Mouse (Mus musculus) embryo, embryonic 10.5 days (tissue): ENCODE measurements at regions not wholly inside any gene's neighbourhood (a gene's known extent, or its start where the extent isn't known, plus 50 kb on each side); places are given as distances from the start of the nearest gene placed in this dataset.

Experiments
- DNase-seq: peaks from one replicate; pipeline ENCODE4 v3.0.0-alpha.2; 2015; ENCODE audit warnings: low spot score

GRCm38 (mm10) chr9:117967080-117967479, 73.2 kb upstream of the Azi2 start:
- no peak for DNase-seq

- peak; percentile 64 for DNase-seq
Measured at GRCm38 (mm10) chr9:117966326-117966989, 73.8 kb upstream of the Azi2 start.

DNA sequence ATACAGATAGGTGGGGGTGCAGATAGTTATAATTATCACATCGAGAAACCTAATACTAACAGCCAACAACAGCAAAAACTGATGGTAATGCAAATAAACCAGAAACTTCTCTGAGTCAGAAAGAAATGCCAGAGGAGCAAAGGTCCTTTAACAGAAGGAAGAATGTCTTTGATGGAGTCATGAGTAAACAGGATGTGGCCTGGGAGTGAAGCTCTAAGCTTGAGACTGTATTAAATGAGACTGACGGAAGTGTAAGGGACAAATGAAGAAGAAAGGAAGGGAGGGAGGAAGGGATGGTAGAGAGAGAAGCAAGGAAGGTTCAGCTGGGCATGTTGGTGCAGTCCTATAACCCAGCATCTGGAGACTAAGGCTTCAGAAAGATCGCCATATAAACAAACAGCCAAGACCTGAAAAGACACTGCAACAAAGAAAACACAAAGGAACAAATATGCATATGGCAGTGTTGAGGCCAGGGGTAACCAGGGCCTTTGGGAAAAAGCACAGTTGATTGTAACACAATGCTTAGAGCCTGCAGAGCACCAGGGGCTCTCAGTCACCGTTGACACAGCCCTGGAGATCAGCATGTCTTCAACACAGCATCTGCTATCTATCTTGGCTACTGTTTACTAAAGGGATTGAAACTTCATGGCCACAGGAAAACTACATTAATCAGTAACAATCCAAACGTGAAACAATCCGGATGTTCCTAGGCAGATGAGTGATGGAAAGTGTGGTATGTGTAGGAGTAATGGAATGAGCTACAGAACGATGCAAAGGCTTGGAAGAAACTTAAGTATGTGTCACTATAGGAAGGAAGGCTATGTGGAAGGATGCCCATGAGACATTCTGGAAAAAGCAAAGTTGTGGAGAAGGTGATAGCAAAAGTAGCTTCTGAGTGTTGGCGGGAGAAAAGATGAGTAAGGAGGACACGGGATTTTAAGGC, 77.9 kb upstream of the Azi2 start:
- DNase-seq, result peak; percentile 13

DNA sequence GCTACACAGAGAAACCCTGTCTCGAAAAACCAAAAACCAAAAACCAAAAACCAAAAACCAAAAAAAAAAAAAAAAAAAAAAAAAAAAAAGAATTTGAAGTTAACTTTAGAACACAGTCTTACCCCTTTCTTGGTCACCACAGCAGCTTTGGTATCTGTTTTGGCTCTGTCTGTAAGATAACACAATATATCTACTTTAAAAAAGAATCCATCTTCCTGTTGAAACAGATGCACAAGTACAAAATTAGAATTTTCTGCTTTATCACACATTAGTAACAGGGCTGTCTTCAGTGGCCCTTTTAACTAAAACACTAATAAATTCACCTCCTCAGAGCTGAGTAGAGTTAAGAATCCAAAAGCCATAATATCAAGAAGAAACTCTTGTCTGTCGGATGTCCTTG, 80.5 kb upstream of the Azi2 start:
- DNase-seq, result no peak

- no peak for DNase-seq
Measured at GRCm38 (mm10) chr9:117957195-117957594, 83.1 kb upstream of the Azi2 start.

DNA sequence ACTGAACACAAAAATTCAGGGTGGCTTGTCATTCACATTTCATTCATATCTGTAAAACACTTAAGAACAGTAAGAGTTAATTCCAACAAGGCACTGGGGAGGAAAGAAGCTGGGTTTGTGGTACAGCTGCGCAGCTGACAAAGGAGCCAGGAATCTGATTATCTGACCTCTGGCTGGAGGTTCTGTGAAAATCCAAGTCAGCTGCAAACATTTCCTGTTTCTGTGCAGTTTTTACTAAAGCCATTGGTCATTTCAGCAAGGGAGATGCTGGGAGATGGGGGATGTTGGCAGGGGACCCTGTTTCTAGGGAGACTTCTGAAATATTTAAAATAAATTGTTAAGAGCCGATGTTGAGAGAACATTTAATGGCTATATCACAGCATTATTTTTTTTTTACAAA, 83.6 kb upstream of the Azi2 start:
- DNase-seq, result peak; percentile 33

DNA sequence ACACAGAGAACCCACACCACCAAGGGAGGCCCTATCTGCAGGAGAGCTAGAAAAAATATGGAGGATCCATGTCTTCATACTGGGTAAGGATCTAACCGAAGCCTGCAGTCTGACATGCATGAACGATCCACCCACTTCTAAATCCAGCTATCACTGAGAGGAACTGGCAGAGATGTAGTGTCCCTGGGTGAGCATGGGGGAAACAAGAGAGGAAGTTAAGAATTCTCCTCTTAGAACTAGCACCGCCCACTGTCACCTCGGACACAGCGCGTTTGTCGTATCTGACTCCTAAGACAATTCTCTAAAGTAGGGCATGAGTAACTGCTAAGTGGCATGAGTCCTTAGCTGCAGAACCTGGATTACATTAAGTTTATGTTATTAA, 112.8 kb upstream of the Azi2 start:
- no peak for DNase-seq

DNA sequence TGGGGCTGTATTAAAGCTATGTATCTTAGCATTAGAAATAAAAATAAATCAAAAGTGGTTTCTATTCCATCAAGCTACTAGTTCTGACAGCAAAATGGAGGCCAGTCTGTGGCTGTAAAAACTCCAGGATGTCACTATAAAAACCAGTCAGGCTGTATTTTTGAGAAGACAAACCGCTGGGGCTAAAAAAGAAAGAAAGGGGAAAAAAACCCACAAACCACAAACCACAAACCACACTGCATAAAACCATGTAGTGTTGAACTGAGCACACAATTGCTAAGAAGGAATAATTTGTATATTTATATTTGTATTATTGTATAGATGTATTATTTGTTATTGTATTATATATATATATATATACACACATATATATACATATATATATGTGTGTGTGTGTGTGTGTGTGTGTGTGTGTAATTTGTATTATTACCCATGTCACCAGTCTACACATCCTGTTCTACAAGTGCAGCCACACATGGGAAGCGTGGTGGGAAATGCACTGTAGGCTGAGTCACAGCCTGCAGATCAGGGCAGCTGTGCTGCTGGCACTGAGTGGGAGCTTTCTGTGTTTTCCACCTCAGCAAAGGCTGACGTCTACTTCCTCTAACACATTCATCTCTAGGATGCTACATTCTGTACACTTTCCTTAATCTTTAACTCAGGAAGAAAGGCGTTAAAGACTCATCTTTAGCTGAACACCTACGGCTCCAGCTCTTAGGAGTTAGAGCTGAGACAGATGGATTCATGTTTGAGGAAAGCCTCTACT, 113.4 kb upstream of the Azi2 start:
- no peak for DNase-seq

GRCm38 (mm10) chr9:117922992-117923391, 117.3 kb upstream of the Azi2 start:
- DNase-seq, result no peak

DNA sequence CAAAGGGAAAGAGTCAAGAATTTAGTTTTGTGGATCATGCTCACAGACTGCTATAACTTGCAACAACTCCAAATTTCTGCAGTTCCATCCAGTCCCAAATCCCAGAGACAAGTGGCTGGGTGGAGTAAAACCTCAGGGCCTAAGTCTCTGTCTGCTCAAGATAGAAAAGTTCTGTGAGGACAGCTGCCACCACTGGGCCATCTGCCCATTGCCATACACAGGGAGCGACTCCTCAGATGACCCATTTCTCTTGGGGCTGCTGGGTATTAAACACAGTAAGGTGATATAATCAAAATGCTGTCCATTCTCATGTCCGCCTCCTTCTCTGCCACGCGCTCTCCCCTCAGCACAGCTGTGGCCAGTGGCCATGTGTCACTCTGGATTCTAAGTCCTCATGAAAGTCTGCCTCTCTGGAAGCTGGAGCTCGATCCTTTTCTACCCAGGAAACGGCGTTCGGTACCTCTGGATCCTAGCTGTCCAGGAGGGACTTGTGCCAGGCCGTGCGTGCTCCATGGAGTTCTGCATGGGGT, 132.3 kb upstream of the Azi2 start:
- DNase-seq, result no peak

DNA sequence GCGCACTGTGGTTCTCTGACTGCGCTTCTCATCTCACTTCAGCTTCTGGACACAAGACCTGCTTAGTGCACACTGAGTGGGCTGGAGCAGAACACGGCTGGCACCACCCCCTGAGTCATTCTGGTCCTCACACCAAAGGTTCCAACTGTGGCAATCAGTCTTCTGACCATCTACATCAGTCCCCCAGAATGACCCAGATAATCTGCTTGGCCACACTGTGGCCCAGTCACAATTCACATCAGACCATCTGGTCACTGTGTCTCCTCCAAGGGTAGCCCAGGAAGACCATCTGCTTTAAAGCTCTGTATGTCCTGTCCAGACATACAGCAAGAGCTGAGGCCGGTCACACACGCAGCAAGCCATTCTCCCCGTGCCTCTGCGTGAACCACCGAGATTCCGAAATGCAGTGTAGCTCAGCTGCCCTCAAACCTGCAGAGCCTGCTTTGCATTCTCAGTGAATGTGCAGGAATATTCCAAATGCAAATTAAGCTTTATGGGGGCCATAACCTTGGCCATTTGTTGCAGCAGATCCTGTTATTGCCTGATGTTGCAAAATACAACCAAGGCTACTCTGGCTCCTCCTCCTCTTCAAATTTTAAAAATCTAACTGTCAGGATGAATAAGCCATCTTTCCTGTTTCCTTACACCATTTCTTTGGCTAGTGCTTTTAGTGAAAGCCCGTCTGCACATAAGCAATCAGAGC, 135.1 kb upstream of the Azi2 start:
- no peak for DNase-seq

DNA sequence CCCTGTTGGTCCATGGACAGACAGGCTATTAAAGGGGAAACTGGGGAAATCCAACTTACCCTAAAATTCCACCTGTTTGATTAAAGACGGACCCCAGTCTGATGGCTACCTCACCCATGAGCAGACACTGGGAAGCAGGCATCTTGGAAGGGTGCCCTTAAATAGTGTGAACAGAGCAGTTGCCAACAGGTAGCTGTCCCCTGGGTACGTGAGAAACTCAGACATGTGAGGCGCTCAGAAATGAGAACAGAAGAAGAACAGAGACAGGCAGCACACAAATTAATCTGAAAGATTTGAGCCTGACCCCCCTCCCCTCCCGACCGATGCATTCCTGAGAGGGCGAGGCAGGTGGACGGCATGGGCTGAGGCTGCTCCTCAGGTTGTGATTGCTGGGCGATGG, 135.7 kb upstream of the Azi2 start:
- DNase-seq, result no peak

DNA sequence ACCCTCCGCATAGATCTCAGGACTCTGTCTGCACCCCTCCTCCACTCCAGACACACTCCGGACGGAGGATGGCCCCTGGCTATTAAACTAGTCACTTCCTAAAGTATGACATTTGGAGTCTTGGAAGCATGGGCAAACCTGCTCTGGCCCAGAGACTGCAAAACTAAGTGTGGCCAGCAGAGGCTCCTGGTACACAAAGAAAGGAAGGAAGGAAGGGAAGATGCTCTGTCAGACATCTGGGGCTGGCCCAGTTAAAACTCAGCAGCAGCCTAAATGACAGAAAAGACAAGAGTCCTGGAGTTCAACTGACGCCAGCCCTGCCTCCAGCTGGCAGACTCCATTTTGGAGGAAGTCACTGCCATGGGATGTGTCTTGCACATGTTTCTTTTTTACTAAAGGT, 137.3 kb upstream of the Azi2 start:
- DNase-seq, result peak; percentile 50

DNA sequence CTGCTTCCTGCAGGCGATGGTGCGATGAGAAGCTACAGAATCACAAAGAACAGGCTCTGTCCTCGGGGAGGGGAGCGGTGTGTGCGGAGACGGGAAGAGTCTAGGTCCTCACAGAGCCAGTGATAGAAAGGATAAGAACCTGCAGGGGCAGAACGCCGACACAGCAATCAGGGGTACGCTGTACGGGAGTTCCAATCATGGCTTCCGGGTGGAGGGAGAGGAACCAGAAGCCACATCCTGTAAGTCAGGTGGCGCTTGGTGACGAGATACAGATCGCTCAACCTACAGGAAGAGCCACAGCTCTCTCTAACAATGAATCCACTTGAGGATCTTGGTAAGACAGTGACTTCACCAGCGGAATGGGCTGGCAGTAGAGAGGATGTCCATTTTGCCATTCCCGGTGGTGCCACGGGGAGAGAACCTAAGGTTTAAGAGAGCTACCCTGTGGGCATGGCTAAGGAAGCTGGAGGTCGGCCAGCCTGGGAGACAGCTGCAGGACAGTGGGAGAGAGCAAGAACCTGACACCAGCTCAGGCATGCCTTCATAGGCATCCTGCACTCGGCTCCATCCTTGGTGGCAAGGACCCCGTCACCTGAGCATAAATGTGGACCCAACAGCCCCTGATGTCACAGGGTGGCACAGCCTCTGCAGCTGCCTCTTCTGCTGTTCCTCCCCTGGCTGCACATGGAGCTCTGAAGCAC, 137.9 kb upstream of the Azi2 start:
- no peak for DNase-seq

GRCm38 (mm10) chr9:117900631-117901030, 139.7 kb upstream of the Azi2 start:
- no peak for DNase-seq

DNA sequence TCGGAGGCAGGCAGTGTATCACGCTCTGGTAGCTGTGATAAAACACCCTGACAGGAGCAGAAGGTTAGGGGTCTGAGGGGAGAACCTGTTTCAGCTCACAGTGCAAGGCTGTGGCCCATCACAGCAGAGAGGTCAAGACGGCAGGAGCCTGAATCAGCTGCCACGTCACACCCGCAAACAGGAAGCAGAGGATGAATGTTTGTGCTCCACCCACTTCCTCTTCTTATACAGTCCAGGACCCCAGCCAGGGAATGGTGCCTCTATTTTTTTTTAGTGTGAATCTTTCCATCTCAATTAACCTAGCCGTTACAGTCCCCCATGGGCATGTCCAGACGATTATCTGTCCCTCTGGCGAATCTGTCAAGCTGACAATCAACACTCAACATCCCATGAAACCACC, 143.8 kb upstream of the Azi2 start:
- DNase-seq, result no peak

DNA sequence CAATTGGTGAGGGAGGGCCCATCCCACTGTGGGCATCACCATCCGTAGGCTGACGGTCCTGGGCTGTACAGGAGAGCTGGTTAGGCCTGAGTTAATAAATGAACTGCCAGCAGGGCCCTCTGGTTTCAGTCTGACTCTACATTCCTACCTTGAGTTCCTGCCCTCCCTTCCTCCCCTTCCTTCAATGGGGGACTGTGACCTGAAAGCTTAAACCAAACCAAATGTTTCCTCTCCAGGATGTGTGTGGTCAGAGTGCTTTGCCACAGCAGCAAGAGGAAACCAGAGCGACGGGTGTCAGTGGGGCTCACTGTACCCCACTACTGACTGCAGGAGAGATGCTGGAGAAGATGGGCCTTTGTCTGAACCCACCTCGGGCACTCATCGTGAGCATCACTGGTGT, 147.7 kb upstream of the Azi2 start:
- DNase-seq, result no peak

DNA sequence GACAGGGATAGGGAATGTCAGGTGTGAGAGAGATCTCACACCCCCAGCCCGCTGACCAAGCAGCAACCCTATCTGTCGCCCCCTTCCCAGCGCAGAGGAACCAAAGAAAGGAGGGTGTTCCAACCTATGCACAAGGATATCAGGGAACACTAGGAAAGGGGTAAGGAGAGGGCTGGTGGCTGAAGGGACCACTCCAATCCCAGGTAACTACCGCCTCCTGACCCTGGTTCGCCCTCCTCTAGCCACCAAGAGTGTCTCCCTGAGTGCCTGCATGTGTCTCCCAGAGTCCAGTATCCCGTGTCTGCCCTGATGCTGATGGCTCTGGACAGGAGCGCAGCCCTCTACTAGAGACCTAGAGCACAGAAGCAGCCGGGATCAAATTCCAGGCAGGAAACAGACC, 167.1 kb upstream of the Azi2 start:
- DNase-seq, result no peak

DNA sequence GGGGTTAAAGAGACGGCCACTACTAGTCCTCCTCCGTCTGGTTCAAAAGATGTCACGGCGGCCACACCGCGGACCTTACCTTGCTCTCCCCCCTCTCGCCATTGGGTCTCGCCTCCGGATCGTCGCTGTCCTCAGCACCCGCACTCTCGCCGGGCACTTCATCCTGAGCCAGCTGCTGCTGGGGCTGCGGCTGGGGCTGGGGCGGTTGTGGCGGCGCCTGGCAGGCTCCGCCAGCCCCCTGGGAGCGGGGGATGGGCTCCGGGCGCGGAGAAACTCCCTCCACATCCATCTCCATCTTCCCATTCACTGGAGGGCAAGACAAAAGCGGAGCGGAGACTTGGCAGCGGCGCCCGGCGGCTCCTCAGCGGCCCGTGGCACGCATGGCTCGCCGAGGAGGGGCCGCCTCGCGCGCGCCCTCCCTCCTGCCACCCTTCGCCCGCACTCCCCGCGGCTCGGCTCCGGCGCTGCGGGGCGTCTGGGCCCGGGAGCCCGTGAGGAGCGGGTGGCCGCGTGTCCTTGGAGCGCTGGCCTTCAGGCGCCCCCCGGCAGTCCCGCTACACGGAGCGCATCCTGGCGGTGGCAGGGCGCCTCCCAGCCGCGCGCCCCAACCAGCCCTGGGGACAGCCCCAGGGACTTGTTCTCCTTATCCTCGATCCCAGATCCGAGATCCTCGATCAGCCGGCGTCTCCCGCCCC, 167.8 kb upstream of the Azi2 start:
- peak; percentile 63 for DNase-seq

- peak; percentile 41 for DNase-seq
Measured at GRCm38 (mm10) chr9:117872021-117872386, 168.3 kb upstream of the Azi2 start.

- DNase-seq, result no peak
Measured at GRCm38 (mm10) chr9:117870616-117871015, 169.7 kb upstream of the Azi2 start.
